Mouse (Mus musculus) bone marrow macrophage, adult 2 months (primary cell): Measurements from ENCODE around the gene Cd83.

ENCODE experiments used
- CTCF ChIP-seq: IDR thresholded peaks from 2 replicates; pipeline ENCODE4 v1.5.1; 2012; ENCODE audit warnings: low read depth, mild to moderate bottlenecking, low read length, moderate library complexity
- POLR2A ChIP-seq: IDR thresholded peaks from 2 replicates; pipeline ENCODE4 v1.6.1; 2012; ENCODE audit warnings: mild to moderate bottlenecking, low read depth, low read length, borderline replicate concordance

GRCm38 (mm10) chr13:43828648-43829047 is 44.1 kb downstream of the Cd83 start:
- TF ChIP-seq CTCF (no peak), POLR2A (no peak)
